15 mouse cellular contexts compared by ENCODE assay signal in genomic region chr11:5381226-5381625, GRCm38 (mm10).
DNase-seq lines count a peak whose midpoint lies in the region; ATAC-seq and TF ChIP-seq lines count a peak whose summit lies in the region.
"Had no signal": no experiment of that assay in that cellular context is flagged by ENCODE, and none has a peak within 500 bp of the region (broad histone marks: within the 10 kb centered on the region; RNA-seq: fewer than 3 reads in every experiment).

No protein-coding gene starts in this region.

- no peak for TF ChIP-seq CTCF in embryonic fibroblast, embryonic 13.5 days (IDR thresholded peaks at IDR 0.05; ENCODE audit: borderline replicate concordance, insufficient read depth, low read length)

- WGBS in embryonic facial prominence, embryonic 13.5 days: 54% methylated on average over 5 of the region's 5 CpGs
- WGBS in embryonic facial prominence, embryonic 10.5 days: 92% methylated on average over 5 of the region's 5 CpGs
- 44% methylated on average over 5 of the region's 5 CpGs for WGBS in limb, embryonic 13.5 days
- WGBS in limb, embryonic 10.5 days: 91% methylated on average over 5 of the region's 5 CpGs
- WGBS in large intestine, adult 2 months: 36% methylated on average over 5 of the region's 5 CpGs

- ATAC-seq in embryonic facial prominence, embryonic 13.5 days (ENCODE audit: insufficient number of reproducible peaks, insufficient read depth, low FRiP score, low TSS enrichment, low read depth): no peak
- ATAC-seq in limb, embryonic 13.5 days (ENCODE audit: low FRiP score, low read depth): peak; percentile 57; the same call in 1 of the 2 replicates
- ATAC-seq: forebrain, embryonic 16.5 days had no signal

- H3K4me3 ChIP-seq in embryonic facial prominence, embryonic 13.5 days: no peak overlapping the region
- H3K4me3 ChIP-seq in embryonic facial prominence, embryonic 10.5 days: no peak overlapping the region
- no peak overlapping the region for H3K4me3 ChIP-seq in limb, embryonic 13.5 days
- H3K4me3 ChIP-seq in limb, embryonic 10.5 days: no peak overlapping the region
- H3K4me3 ChIP-seq in embryonic fibroblast, embryonic 13.5 days (ENCODE audit: insufficient read depth, low read length): no peak overlapping the region
- H3K4me3 ChIP-seq: midbrain, embryonic 10.5 days; neural tube, embryonic 12.5 days had no signal

- TF ChIP-seq POLR2A in embryonic fibroblast, embryonic 13.5 days (IDR thresholded peaks at IDR 0.05; ENCODE audit: low read depth, low read length): no peak

- no peaks in the 10 kb centered on the region for H3K9me3 ChIP-seq in embryonic facial prominence, embryonic 13.5 days
- H3K9me3 ChIP-seq in embryonic facial prominence, embryonic 10.5 days: no peaks in the 10 kb centered on the region
- H3K9me3 ChIP-seq in limb, embryonic 13.5 days: no peaks in the 10 kb centered on the region
- H3K9me3 ChIP-seq in limb, embryonic 10.5 days (replicated peaks): no peaks in the 10 kb centered on the region
- H3K9me3 ChIP-seq: G1E; midbrain, embryonic 10.5 days; neural tube, embryonic 12.5 days had no signal

- peak overlapping the region; percentile 57; the same call in 1 of the 2 replicates for H3K27ac ChIP-seq in embryonic facial prominence, embryonic 13.5 days
- H3K27ac ChIP-seq in embryonic facial prominence, embryonic 10.5 days (replicated peaks): no peak overlapping the region
- H3K27ac ChIP-seq in limb, embryonic 13.5 days: no peak overlapping the region
- no peak overlapping the region for H3K27ac ChIP-seq in limb, embryonic 10.5 days
- 0 out of 2 replicates have a peak overlapping the region, but pooled peaks have one; percentile 17 for H3K27ac ChIP-seq in embryonic fibroblast, embryonic 13.5 days (ENCODE audit: insufficient read depth, low read length)
- H3K27ac ChIP-seq: midbrain, embryonic 10.5 days; neural tube, embryonic 12.5 days; stomach, postnatal 0 days had no signal

- H3K9ac ChIP-seq in embryonic facial prominence, embryonic 13.5 days: no peak overlapping the region
- H3K9ac ChIP-seq in limb, embryonic 13.5 days: no peak overlapping the region
- H3K9ac ChIP-seq: lung, embryonic 14.5 days; neural tube, embryonic 12.5 days had no signal

- H3K4me1 ChIP-seq in embryonic facial prominence, embryonic 13.5 days: peaks cover 18% of the 10 kb centered on the region
- H3K4me1 ChIP-seq in embryonic facial prominence, embryonic 10.5 days: peaks cover 5% of the 10 kb centered on the region
- H3K4me1 ChIP-seq in limb, embryonic 13.5 days: peaks cover 20% of the 10 kb centered on the region
- H3K4me1 ChIP-seq in limb, embryonic 10.5 days: peaks cover 9% of the 10 kb centered on the region
- H3K4me1 ChIP-seq in embryonic fibroblast, embryonic 13.5 days (ENCODE audit: control insufficient read depth, insufficient read depth, low read length): peaks cover 6% of the 10 kb centered on the region
- H3K4me1 ChIP-seq: neural tube, embryonic 12.5 days had no signal

- H3K4me2 ChIP-seq in embryonic facial prominence, embryonic 13.5 days: no peak overlapping the region
- H3K4me2 ChIP-seq in limb, embryonic 13.5 days (replicated peaks): no peak overlapping the region
- H3K4me2 ChIP-seq: lung, embryonic 14.5 days; neural tube, embryonic 12.5 days had no signal

- no peak for DNase-seq in embryonic facial prominence, embryonic 10.5 days (ENCODE audit: low spot score)
- DNase-seq in limb, embryonic 10.5 days (ENCODE audit: low spot score): no peak
- peak; percentile 22 for DNase-seq in large intestine, adult 2 months (ENCODE audit: low read depth, low spot score)
- DNase-seq in lung, postnatal 10 days: no peak
- no peak for DNase-seq in thymus, postnatal 36 days
- DNase-seq: cerebellum, adult 11-12 months; lung, embryonic 14.5 days had no signal

- H3K27me3 ChIP-seq in embryonic facial prominence, embryonic 13.5 days: no peaks in the 10 kb centered on the region
- H3K27me3 ChIP-seq in embryonic facial prominence, embryonic 10.5 days (replicated peaks; ENCODE audit: low read depth, poor library complexity, severe bottlenecking): no peaks in the 10 kb centered on the region
- no peaks in the 10 kb centered on the region for H3K27me3 ChIP-seq in limb, embryonic 13.5 days
- H3K27me3 ChIP-seq in limb, embryonic 10.5 days (ENCODE audit: low read depth, poor library complexity, severe bottlenecking): no peaks in the 10 kb centered on the region
- H3K27me3 ChIP-seq: neural tube, embryonic 12.5 days had no signal

- no peaks in the 10 kb centered on the region for H3K36me3 ChIP-seq in embryonic facial prominence, embryonic 13.5 days
- H3K36me3 ChIP-seq in embryonic facial prominence, embryonic 10.5 days (replicated peaks): no peaks in the 10 kb centered on the region
- H3K36me3 ChIP-seq in limb, embryonic 13.5 days: no peaks in the 10 kb centered on the region
- no peaks in the 10 kb centered on the region for H3K36me3 ChIP-seq in limb, embryonic 10.5 days
- H3K36me3 ChIP-seq: neural tube, embryonic 12.5 days had no signal

Comparison
In these comparisons a context has a peak if more than half of its experiments do, and no peak if none do; other contexts are left out.
1. H3K27ac ChIP-seq: peak in embryonic facial prominence, embryonic 13.5 days (single experiment) and embryonic fibroblast, embryonic 13.5 days (single experiment); none in embryonic facial prominence, embryonic 10.5 days (single experiment), limb, embryonic 13.5 days (single experiment) and limb, embryonic 10.5 days (single experiment).